Mouse (Mus musculus) limb, embryonic 12.5 days (tissue): Measurements from ENCODE around the gene Nr1h2. TPM values are rescaled to one million over a fixed set of nuclear protein-coding genes. Genes with fewer than 3 reads are reported as not detected.

ENCODE experiments used
- ATAC-seq: fragments of 200-750 bp; cut with Nextera tagmentation; 2 replicates; pipeline ENCODE4 v1.8.0; 2017; ENCODE audit warnings: low read depth, moderate TSS enrichment; ENCODE audit not compliant: insufficient number of reproducible peaks, insufficient read depth, low FRiP score, low TSS enrichment
- H3K27ac ChIP-seq: fragments of 300-500 bp; sonication (generic); 2 replicates; pipeline ENCODE4 v1.5.1; 2016; ENCODE audit warnings: mild to moderate bottlenecking, moderate library complexity
- H3K27me3 ChIP-seq: fragments of 300-500 bp; sonication (generic); 2 replicates; pipeline ENCODE4 v1.6.1; 2016; ENCODE audit warnings: mild to moderate bottlenecking, moderate library complexity
- H3K36me3 ChIP-seq: fragments of 300-500 bp; sonication (generic); 2 replicates; pipeline ENCODE4 v1.6.1; 2016; ENCODE audit warnings: mild to moderate bottlenecking, moderate library complexity
- H3K4me1 ChIP-seq: fragments of 300-500 bp; sonication (generic); replicated peaks from 2 replicates; pipeline ENCODE4 v1.6.1; 2016
- H3K4me2 ChIP-seq: fragments of 300-500 bp; sonication (generic); 2 replicates; pipeline ENCODE4 v1.6.1; 2016; ENCODE audit warnings: mild to moderate bottlenecking, moderate library complexity
- H3K4me3 ChIP-seq: fragments of 300-500 bp; sonication (generic); replicated peaks from 2 replicates; pipeline ENCODE4 v1.5.1; 2016; ENCODE audit warnings: mild to moderate bottlenecking
- H3K9ac ChIP-seq: fragments of 300-500 bp; sonication (generic); replicated peaks from 2 replicates; pipeline ENCODE4 v1.6.1; 2016; ENCODE audit warnings: mild to moderate bottlenecking, moderate library complexity
- H3K9me3 ChIP-seq: fragments of 300-500 bp; sonication (generic); 2 replicates; pipeline ENCODE4 v1.6.1; 2016; ENCODE audit warnings: mild to moderate bottlenecking, moderate library complexity
- WGBS: fragments of 180-500 bp; shearing (Covaris S2); methylation state at CpG from one replicate; pipeline ENCODE4 v1.1.7; 2016; 5-methylcytosine and 5-hydroxymethylcytosine counted together
- microRNA-seq: library from miRNA; unstranded; fragments of <30 nt; microRNA quantifications from one replicate; pipeline ENCODE4, GENCODE M21; 2017
- polyA plus RNA-seq: library from polyadenylated mRNA; unstranded; fragments of >200 nt; fragmentation: Nextera tagmentation; extraction: Ambion mirVana; gene quantifications from 2 replicates; pipeline ENCODE4 v1.2.1, GENCODE M21; 2016

Nr1h2 gene
- polyA plus RNA-seq, 1 experiment from 2014 or later = 70.7 TPM

DNA sequence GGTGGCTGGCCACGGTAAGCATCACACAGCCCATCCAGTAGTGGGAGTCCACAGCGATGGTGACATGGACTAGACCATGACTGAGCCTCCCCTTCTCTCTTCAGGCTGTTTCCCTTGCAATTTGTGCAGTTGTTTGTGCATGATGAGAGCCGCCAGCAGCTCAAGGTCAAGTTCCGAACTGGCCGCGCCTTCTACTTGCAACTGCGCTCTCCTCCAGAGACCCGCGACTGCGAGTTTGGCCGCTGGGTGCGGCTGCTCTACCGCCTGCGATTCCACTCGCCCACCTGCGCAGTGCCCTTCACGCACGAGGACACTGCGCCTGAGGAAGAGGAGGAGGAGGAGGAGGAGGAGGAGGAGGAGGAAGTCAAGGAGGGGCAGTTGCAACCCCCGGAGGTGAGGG lies 53.7 kb downstream of the Nr1h2 start:
- ATAC-seq = no peak
- H3K27me3 ChIP-seq = peaks cover 16% of the 10 kb centered on the region
- H3K36me3 ChIP-seq = peaks cover 4% of the 10 kb centered on the region; the same call in 1 of the 2 replicates
- H3K4me3 ChIP-seq = no peak overlapping the region
- H3K9ac ChIP-seq = no peak overlapping the region
- 55% methylated on average over 20 of the region's 20 CpGs for WGBS
- no peak overlapping the region for H3K27ac ChIP-seq
- H3K9me3 ChIP-seq = peaks cover 5% of the 10 kb centered on the region; the same call in 1 of the 2 replicates
- no peak overlapping the region for H3K4me2 ChIP-seq
- H3K4me1 ChIP-seq = peaks cover 13% of the 10 kb centered on the region

Small RNA genes lying within 50 kb of the gene (microRNA-seq; reads per million reads assigned to microRNA genes)
- not detected for gene Mir7053

Other genes starting within 250 kb of the Nr1h2 start
- gene Clec11a, start 247.0 kb downstream of the Nr1h2 start, polyA plus RNA-seq = 2.0 and 2.2 TPM in 2 replicates
- 1.2 and 1.3 TPM in 2 replicates for gene Shank1, start 243.7 kb downstream of the Nr1h2 start, polyA plus RNA-seq
- 3.0 and 3.3 TPM in 2 replicates for gene Syt3, start 169.8 kb downstream of the Nr1h2 start, polyA plus RNA-seq
- 0.56 and 0.64 TPM in 2 replicates for gene 1700008O03Rik, start 168.1 kb downstream of the Nr1h2 start, polyA plus RNA-seq
- gene Lrrc4b, start 124.9 kb downstream of the Nr1h2 start, polyA plus RNA-seq = 0.86 and 0.98 TPM in 2 replicates
- 0.56 TPM in 1 of 2 replicates, not detected in the other for gene Aspdh, start 88.6 kb downstream of the Nr1h2 start, polyA plus RNA-seq
- 72.9 and 76.5 TPM in 2 replicates for gene Josd2, start 86.0 kb downstream of the Nr1h2 start, polyA plus RNA-seq
- 93.6 and 111 TPM in 2 replicates for gene Emc10, start 57.4 kb downstream of the Nr1h2 start, polyA plus RNA-seq
- gene Fam71e1, start 57.4 kb downstream of the Nr1h2 start, polyA plus RNA-seq = 19.0 and 27.5 TPM in 2 replicates
- 0.09 and 0.13 TPM in 2 replicates for gene Mybpc2, start 29.3 kb downstream of the Nr1h2 start, polyA plus RNA-seq
- 0.22 and 0.34 TPM in 2 replicates for gene Spib, start 21.9 kb downstream of the Nr1h2 start, polyA plus RNA-seq
- 132 and 140 TPM in 2 replicates for gene Pold1, start 5.1 kb downstream of the Nr1h2 start, polyA plus RNA-seq
- gene Napsa, start 18.4 kb upstream of the Nr1h2 start, polyA plus RNA-seq = 0.83 and 1.4 TPM in 2 replicates
- gene Kcnc3, start 36.7 kb upstream of the Nr1h2 start, polyA plus RNA-seq = 0.37 and 0.49 TPM in 2 replicates
- gene Myh14, start 116.9 kb upstream of the Nr1h2 start, polyA plus RNA-seq = 3.2 and 4.2 TPM in 2 replicates
- gene Izumo2, start 154.8 kb upstream of the Nr1h2 start, polyA plus RNA-seq = not detected in 2 replicates
- 36.2 and 36.8 TPM in 2 replicates for gene Vrk3, start 194.5 kb upstream of the Nr1h2 start, polyA plus RNA-seq
- gene Zfp473, start 197.1 kb upstream of the Nr1h2 start, polyA plus RNA-seq = 2.6 and 3.3 TPM in 2 replicates